ENCODE assay signal across 9 mouse cellular contexts in genomic region chr11:68544554-68544953, GRCm38 (mm10). TPM values are rescaled to one million over a fixed set of nuclear protein-coding genes. Genes with fewer than 3 reads are reported as not detected.
A peak's percentile ranks its signal among the peaks of the same experiment; 100 is the strongest.
DNase-seq lines count a peak whose midpoint lies in the region; ATAC-seq and TF ChIP-seq lines count a peak whose summit lies in the region.
"Had no signal": no experiment of that assay in that cellular context is flagged by ENCODE, and none has a peak within 500 bp of the region (broad histone marks: within the 10 kb centered on the region; RNA-seq: fewer than 3 reads in every experiment).

No protein-coding gene starts in this region.

- ATAC-seq in kidney, embryonic 15.5 days (replicated peaks; ENCODE audit: low FRiP score): no peak
- 0 out of 2 replicates have a peak, but pooled peaks have one; percentile 40 for ATAC-seq in heart, embryonic 15.5 days (replicated peaks; ENCODE audit: insufficient number of reproducible peaks, insufficient read depth, low FRiP score, low read depth)

- H3K4me3 ChIP-seq in kidney, adult 2 months (ENCODE audit: insufficient read depth, low read depth, low read length): no peak overlapping the region
- no peak overlapping the region for H3K4me3 ChIP-seq in kidney, embryonic 15.5 days (replicated peaks)
- H3K4me3 ChIP-seq in heart, embryonic 15.5 days: no peak overlapping the region
- H3K4me3 ChIP-seq: liver, embryonic 15.5 days had no signal

- TF ChIP-seq CTCF in kidney, adult 2 months (conservative IDR thresholded peaks at IDR 0.05; ENCODE audit: insufficient read depth, insufficient read length, low read depth, low read length): peak; percentile 64
- peak; percentile 56 for TF ChIP-seq CTCF in brain, embryonic 14.5 days (IDR thresholded peaks at IDR 0.05; ENCODE audit: borderline replicate concordance, extremely low read depth, insufficient read depth, insufficient read length)

- TF ChIP-seq POLR2A in kidney, adult 2 months (IDR thresholded peaks at IDR 0.05; ENCODE audit: low read depth, low read length): no peak
- TF ChIP-seq POLR2A in brain, embryonic 14.5 days (IDR thresholded peaks at IDR 0.05; ENCODE audit: borderline replicate concordance, extremely low read depth, insufficient read depth, insufficient read length, poor library complexity, severe bottlenecking): no peak

- no peak overlapping the region for H3K9ac ChIP-seq in kidney, embryonic 15.5 days
- H3K9ac ChIP-seq in heart, embryonic 15.5 days: no peak overlapping the region
- H3K9ac ChIP-seq: liver, embryonic 15.5 days had no signal

- 27% methylated on average over 8 of the region's 8 CpGs for WGBS in kidney, adult 2 months
- 9% methylated on average over 8 of the region's 8 CpGs for WGBS in kidney, embryonic 15.5 days
- 7% methylated on average over 8 of the region's 8 CpGs for WGBS in heart, embryonic 15.5 days

- no peak overlapping the region for H3K4me2 ChIP-seq in kidney, embryonic 15.5 days
- H3K4me2 ChIP-seq in heart, embryonic 15.5 days: peak overlapping the region; percentile 32
- H3K4me2 ChIP-seq: liver, embryonic 15.5 days had no signal

- no peaks in the 10 kb centered on the region for H3K27me3 ChIP-seq in kidney, adult 2 months (replicated peaks; ENCODE audit: control insufficient read depth, insufficient read depth, low read length)
- no peaks in the 10 kb centered on the region for H3K27me3 ChIP-seq in kidney, embryonic 15.5 days
- no peaks in the 10 kb centered on the region for H3K27me3 ChIP-seq in heart, embryonic 15.5 days
- H3K27me3 ChIP-seq: liver, embryonic 15.5 days had no signal

- no peaks in the 10 kb centered on the region for H3K4me1 ChIP-seq in kidney, adult 2 months (ENCODE audit: control insufficient read depth, insufficient read depth, low read length)
- peaks cover 13% of the 10 kb centered on the region for H3K4me1 ChIP-seq in kidney, embryonic 15.5 days
- peaks cover 22% of the 10 kb centered on the region for H3K4me1 ChIP-seq in heart, embryonic 15.5 days (replicated peaks)
- H3K4me1 ChIP-seq: liver, embryonic 15.5 days had no signal

- H3K9me3 ChIP-seq in kidney, embryonic 15.5 days (replicated peaks): no peaks in the 10 kb centered on the region
- no peaks in the 10 kb centered on the region for H3K9me3 ChIP-seq in heart, embryonic 15.5 days (replicated peaks)
- H3K9me3 ChIP-seq: liver, embryonic 15.5 days had no signal

- no peak overlapping the region for H3K27ac ChIP-seq in kidney, adult 2 months (ENCODE audit: insufficient read depth, low read depth, low read length)
- H3K27ac ChIP-seq in kidney, embryonic 15.5 days: no peak overlapping the region
- H3K27ac ChIP-seq in heart, embryonic 15.5 days: peak overlapping the region; percentile 68
- H3K27ac ChIP-seq: liver, embryonic 15.5 days had no signal

- DNase-seq in kidney, adult 2 months: peak; percentile 47
- no peak for DNase-seq in brain, embryonic 14.5 days (ENCODE audit: low read depth)
- DNase-seq in lung, postnatal 14 days: peak; percentile 53
- DNase-seq in left cerebral cortex, adult 18-20 months (ENCODE audit: low spot score in 2 of 2): no peak
- no peak for DNase-seq in thymus, postnatal 14 days
- DNase-seq in layer of hippocampus, adult 18-20 months (ENCODE audit: low spot score in 2 of 2): no peak

- no peaks in the 10 kb centered on the region for H3K36me3 ChIP-seq in kidney, adult 2 months (ENCODE audit: control insufficient read depth, insufficient read depth, low read length)
- H3K36me3 ChIP-seq in kidney, embryonic 15.5 days: no peaks in the 10 kb centered on the region
- no peaks in the 10 kb centered on the region for H3K36me3 ChIP-seq in heart, embryonic 15.5 days
- H3K36me3 ChIP-seq: liver, embryonic 15.5 days had no signal

RNA-seq across cellular contexts. Expression of gene Mfsd6l, which starts 11.4 kb away (rescaled TPM):
- 2.2 and 2.3 TPM in 2 replicates for polyA plus RNA-seq in kidney, adult 2 months (2012; rRNA removed)
- 2.1 TPM in 2 replicates for polyA plus RNA-seq in kidney, embryonic 15.5 days (2015; fragmentation: Nextera tagmentation; extraction: Ambion mirVana)
- 0.06 and 0.10 TPM in 2 replicates for polyA plus RNA-seq in brain, embryonic 14.5 days (2012; rRNA removed)
- polyA plus RNA-seq in heart, embryonic 15.5 days (2015; fragmentation: Nextera tagmentation; extraction: Ambion mirVana): 0.19 TPM in 1 of 2 replicates, not detected in the other
- total RNA-seq in left cerebral cortex, adult 18-20 months (2021): not detected
- total RNA-seq in layer of hippocampus, adult 18-20 months (2021): not detected
- polyA plus RNA-seq: liver, embryonic 15.5 days had no signal

RNA-seq across cellular contexts. Expression of gene Pik3r6, which starts 41.7 kb away (rescaled TPM):
- 3.8 and 4.3 TPM in 2 replicates for polyA plus RNA-seq in kidney, adult 2 months (2012; rRNA removed)
- 4.4 and 5.6 TPM in 2 replicates for polyA plus RNA-seq in kidney, embryonic 15.5 days (2015; fragmentation: Nextera tagmentation; extraction: Ambion mirVana)
- 2.2 and 2.4 TPM in 2 replicates for polyA plus RNA-seq in brain, embryonic 14.5 days (2012; rRNA removed)
- 4.3 and 7.1 TPM in 2 replicates for polyA plus RNA-seq in heart, embryonic 15.5 days (2015; fragmentation: Nextera tagmentation; extraction: Ambion mirVana)
- total RNA-seq in left cerebral cortex, adult 18-20 months (2021): 1 to 10 TPM; 3.5 to 4.0 TPM
- total RNA-seq in layer of hippocampus, adult 18-20 months (2021): 1 to 10 TPM; 1.5 to 1.8 TPM

RNA-seq across cellular contexts. Expression of gene Ccdc42, which starts 42.3 kb away (rescaled TPM):
- polyA plus RNA-seq in kidney, adult 2 months (2012; rRNA removed): 0.33 TPM in 1 of 2 replicates, not detected in the other
- 3.2 and 3.8 TPM in 2 replicates for polyA plus RNA-seq in kidney, embryonic 15.5 days (2015; fragmentation: Nextera tagmentation; extraction: Ambion mirVana)
- polyA plus RNA-seq in brain, embryonic 14.5 days (2012; rRNA removed): 0.21 and 0.37 TPM in 2 replicates
- 1.0 and 1.4 TPM in 2 replicates for polyA plus RNA-seq in heart, embryonic 15.5 days (2015; fragmentation: Nextera tagmentation; extraction: Ambion mirVana)
- 1 to 10 TPM in 1 of 2 experiments, under 1 TPM in 1; 0.60 to 1.8 TPM for total RNA-seq in left cerebral cortex, adult 18-20 months (2021)
- 1 to 10 TPM; 1.2 to 2.5 TPM for total RNA-seq in layer of hippocampus, adult 18-20 months (2021)
- polyA plus RNA-seq: liver, embryonic 15.5 days had no signal

Comparison
In these comparisons a context has a peak if more than half of its experiments do, and no peak if none do; other contexts are left out.
1. DNase-seq: peak in kidney, adult 2 months (single experiment) and lung, postnatal 14 days (single experiment); none in brain, embryonic 14.5 days (single experiment), left cerebral cortex, adult 18-20 months (0 of 2), thymus, postnatal 14 days (single experiment) and layer of hippocampus, adult 18-20 months (0 of 2).